Mouse (Mus musculus) myocyte (in vitro differentiated cells): ENCODE data around the gene Krt15.

Experiments used
- MYOG ChIP-seq, 3 experiments: IDR thresholded peaks; one replicate each; pipeline ENCODE4 v1.6.1; 2011; ENCODE audit warnings: control low read depth in 2 of 3, low read depth in 2 of 3, mild to moderate bottlenecking in 2 of 3; ENCODE audit not compliant: insufficient read length in 2 of 3, control insufficient read depth in 1 of 3, insufficient read depth in 1 of 3
- TCF12 ChIP-seq: IDR thresholded peaks from one replicate; pipeline ENCODE4 v1.6.1; 2011; ENCODE audit warnings: mild to moderate bottlenecking, control low read depth; ENCODE audit not compliant: poor library complexity, insufficient read depth, severe bottlenecking

DNA sequence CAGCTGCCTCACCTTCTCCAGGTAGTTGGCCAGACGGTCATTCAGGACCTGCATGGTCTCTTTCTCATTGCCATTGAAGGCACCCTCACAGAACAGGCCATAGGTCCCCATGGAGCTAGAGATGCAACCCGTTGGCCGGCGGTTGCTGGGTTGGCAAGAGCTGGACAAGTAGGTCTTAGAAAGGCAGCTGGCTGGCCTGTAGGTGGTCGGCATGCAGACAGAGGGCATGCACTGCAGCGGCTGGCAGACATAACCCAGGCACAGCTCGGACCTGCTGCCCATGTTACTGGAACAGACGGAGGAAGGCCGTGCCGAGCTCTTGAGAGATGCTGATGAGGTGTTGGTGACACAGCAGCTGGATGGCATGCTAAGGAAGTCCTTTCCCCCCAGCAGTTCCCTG, 47.9 kb downstream of the Krt15 start, which contains the start of gene Krt32:
- no peak for TF ChIP-seq TCF12
- TF ChIP-seq MYOG (IDR thresholded peaks at IDR 0.05; ENCODE audit: control insufficient read depth in 1 of 3, insufficient read depth in 1 of 3, insufficient read length in 2 of 3, low read depth in 2 of 3), result no peak
